Mouse (Mus musculus) cortical plate, adult 2 months (tissue): ENCODE results near the gene Suz12.

ENCODE experiments used
- CTCF ChIP-seq: fragments of 200-500 bp; IDR thresholded peaks from 2 replicates; pipeline ENCODE4 v1.5.1; 2011; ENCODE audit warnings: mild to moderate bottlenecking, control low read depth, low read length; ENCODE audit not compliant: insufficient read depth; ENCODE audit errors: extremely low read depth
- POLR2A ChIP-seq: fragments of 200-500 bp; IDR thresholded peaks from 2 replicates; pipeline ENCODE4 v1.6.1; 2011; ENCODE audit warnings: mild to moderate bottlenecking, low read length, control low read depth; ENCODE audit not compliant: insufficient read depth; ENCODE audit errors: extremely low read depth

DNA sequence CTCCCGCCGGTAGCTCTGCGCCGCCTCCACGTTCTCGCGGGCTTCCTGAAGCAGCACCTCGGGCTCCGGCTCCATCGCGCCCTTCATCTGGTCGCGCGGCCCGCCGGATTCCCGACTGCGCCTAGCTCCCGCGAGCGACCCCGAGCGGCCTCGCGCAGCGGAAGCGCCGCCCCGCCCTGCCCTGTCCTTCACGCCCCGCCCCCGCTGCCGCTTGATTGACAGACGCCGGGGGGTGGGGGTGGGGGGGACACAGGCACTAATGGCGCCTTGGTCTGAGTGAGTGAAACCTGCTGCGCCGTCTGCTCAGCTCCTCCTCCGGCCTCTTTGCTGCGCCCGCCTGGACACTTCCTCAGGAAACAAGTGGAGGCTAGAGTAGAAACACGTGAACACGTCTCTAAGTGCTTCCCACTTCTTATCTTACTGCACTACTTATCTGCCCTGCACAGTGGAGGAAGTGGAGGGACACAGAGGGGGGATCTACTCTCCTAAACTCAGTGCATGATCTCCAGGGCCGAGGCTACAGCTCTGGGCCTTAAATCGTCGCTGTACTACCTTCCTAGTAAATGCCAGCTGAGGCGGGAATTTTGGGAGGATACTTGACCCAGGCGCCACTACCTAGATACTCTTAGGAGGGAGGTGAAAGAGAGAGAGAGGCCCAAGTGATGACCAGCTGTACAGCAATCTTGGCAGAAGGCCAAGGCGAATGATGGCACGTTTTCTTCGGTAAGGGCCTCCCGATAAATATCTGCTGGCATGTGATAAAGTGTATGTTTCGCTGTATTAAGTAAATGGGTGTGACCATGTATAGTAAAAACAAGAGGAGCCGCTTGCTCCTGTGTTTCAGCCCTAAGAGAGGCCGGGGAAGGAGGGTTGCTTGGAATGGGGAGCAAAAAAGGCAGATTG, 88.2 kb downstream of the Suz12 start, which contains the start of gene Crlf3:
- TF ChIP-seq POLR2A (peak; percentile 49; the same call in 1 of the 2 replicates), CTCF (no peak)
